23 mouse cellular contexts compared by ENCODE assay signal in the genomic region with DNA sequence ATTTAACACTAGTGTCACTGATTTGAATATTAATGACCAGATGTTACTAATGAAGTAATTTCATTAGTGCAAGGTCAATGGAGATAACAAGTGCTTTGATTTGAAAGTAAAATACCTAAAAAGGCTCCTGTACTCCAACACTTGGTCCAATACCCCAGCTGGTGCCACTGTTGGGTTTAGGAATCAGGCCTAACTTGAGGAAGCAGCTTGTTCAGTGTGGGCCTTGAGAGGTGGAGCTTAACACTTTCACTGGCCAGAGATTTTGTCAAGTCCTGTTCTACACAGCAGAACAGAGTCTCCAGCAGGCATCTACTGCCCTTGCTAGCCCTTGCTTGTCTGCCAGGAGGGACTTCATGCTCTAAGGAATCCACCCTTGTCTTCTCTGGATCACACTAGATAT.
A peak's percentile ranks its signal among the peaks of the same experiment; 100 is the strongest.
DNase-seq lines count a peak whose midpoint lies in the region; ATAC-seq and TF ChIP-seq lines count a peak whose summit lies in the region.
"Had no signal": no experiment of that assay in that cellular context is flagged by ENCODE, and none has a peak within 500 bp of the region (broad histone marks: within the 10 kb centered on the region; RNA-seq: fewer than 3 reads in every experiment).

No protein-coding gene starts in this region.

- no peaks in the 10 kb centered on the region for H3K36me3 ChIP-seq in forebrain, embryonic 11.5 days (ENCODE audit: control insufficient read depth, insufficient read depth, low read length)
- H3K36me3 ChIP-seq in forebrain, embryonic 10.5 days (replicated peaks): no peaks in the 10 kb centered on the region
- H3K36me3 ChIP-seq in forebrain, embryonic 13.5 days (ENCODE audit: poor library complexity, severe bottlenecking): no peaks in the 10 kb centered on the region
- no peaks in the 10 kb centered on the region for H3K36me3 ChIP-seq in forebrain, postnatal 0 days (ENCODE audit: insufficient read depth)
- H3K36me3 ChIP-seq in forebrain, embryonic 15.5 days: no peaks in the 10 kb centered on the region
- H3K36me3 ChIP-seq: embryonic facial prominence, embryonic 10.5 days; embryonic facial prominence, embryonic 12.5 days; G1E had no signal

- no peak overlapping the region for H3K27ac ChIP-seq in forebrain, embryonic 11.5 days (ENCODE audit: low read depth, low read length)
- no peak overlapping the region for H3K27ac ChIP-seq in forebrain, embryonic 10.5 days
- no peak overlapping the region for H3K27ac ChIP-seq in forebrain, embryonic 13.5 days
- no peak overlapping the region for H3K27ac ChIP-seq in forebrain, postnatal 0 days (ENCODE audit: low read depth, low read length)
- no peak overlapping the region for H3K27ac ChIP-seq in forebrain, embryonic 15.5 days (replicated peaks)
- H3K27ac ChIP-seq: embryonic facial prominence, embryonic 10.5 days; embryonic facial prominence, embryonic 12.5 days had no signal

- no peaks in the 10 kb centered on the region for H3K27me3 ChIP-seq in forebrain, embryonic 11.5 days (ENCODE audit: control insufficient read depth, insufficient read depth, low read length)
- no peaks in the 10 kb centered on the region for H3K27me3 ChIP-seq in forebrain, embryonic 10.5 days (ENCODE audit: poor library complexity, severe bottlenecking)
- H3K27me3 ChIP-seq in forebrain, embryonic 13.5 days: no peaks in the 10 kb centered on the region
- H3K27me3 ChIP-seq in forebrain, postnatal 0 days (ENCODE audit: insufficient read depth, low read length): no peaks in the 10 kb centered on the region
- H3K27me3 ChIP-seq in forebrain, embryonic 15.5 days: no peaks in the 10 kb centered on the region
- H3K27me3 ChIP-seq: CH12.LX; embryonic facial prominence, embryonic 12.5 days; Patski had no signal

- no peak overlapping the region for H3K4me2 ChIP-seq in forebrain, embryonic 11.5 days (ENCODE audit: low read depth, low read length, severe bottlenecking)
- H3K4me2 ChIP-seq in forebrain, embryonic 13.5 days: no peak overlapping the region
- H3K4me2 ChIP-seq in forebrain, postnatal 0 days (ENCODE audit: low read depth): no peak overlapping the region
- H3K4me2 ChIP-seq in forebrain, embryonic 15.5 days (replicated peaks): no peak overlapping the region
- H3K4me2 ChIP-seq: embryonic facial prominence, embryonic 12.5 days had no signal

- no peak overlapping the region for H3K4me3 ChIP-seq in forebrain, embryonic 11.5 days (ENCODE audit: low read depth, low read length)
- no peak overlapping the region for H3K4me3 ChIP-seq in forebrain, embryonic 10.5 days
- no peak overlapping the region for H3K4me3 ChIP-seq in forebrain, embryonic 13.5 days
- H3K4me3 ChIP-seq in forebrain, postnatal 0 days (ENCODE audit: low read depth, low read length): no peak overlapping the region
- no peak overlapping the region for H3K4me3 ChIP-seq in forebrain, embryonic 15.5 days
- H3K4me3 ChIP-seq: embryonic facial prominence, embryonic 10.5 days; embryonic facial prominence, embryonic 12.5 days had no signal

- TF ChIP-seq POLR2A in brain, embryonic 14.5 days (IDR thresholded peaks at IDR 0.05; ENCODE audit: borderline replicate concordance, extremely low read depth, insufficient read depth, insufficient read length, poor library complexity, severe bottlenecking): no peak

- intact Hi-C loops in heart, postnatal 36 days (cut with DNase I): no loop called here

- ATAC-seq in forebrain, embryonic 11.5 days (replicated peaks; ENCODE audit: low FRiP score): 0 out of 2 replicates have a peak, but pooled peaks have one; percentile 56
- 0 out of 2 replicates have a peak, but pooled peaks have one; percentile 55 for ATAC-seq in forebrain, embryonic 13.5 days
- ATAC-seq in forebrain, postnatal 0 days: no peak
- ATAC-seq in forebrain, embryonic 15.5 days (replicated peaks): 0 out of 2 replicates have a peak, but pooled peaks have one; percentile 29
- ATAC-seq: activated CD4-positive, CD25-positive, alpha-beta regulatory T cell, adult 4 months; CD4-positive, CD25-positive, alpha-beta regulatory T cell, adult 4 months; Patski had no signal

- TF ChIP-seq CTCF in forebrain, postnatal 0 days (IDR thresholded peaks at IDR 0.05; ENCODE audit: low read depth): no peak
- no peak for TF ChIP-seq CTCF in brain, embryonic 14.5 days (IDR thresholded peaks at IDR 0.05; ENCODE audit: borderline replicate concordance, extremely low read depth, insufficient read depth, insufficient read length)

- no peaks in the 10 kb centered on the region for H3K9me3 ChIP-seq in forebrain, embryonic 11.5 days (ENCODE audit: control insufficient read depth, low read length)
- H3K9me3 ChIP-seq in forebrain, embryonic 10.5 days: no peaks in the 10 kb centered on the region
- H3K9me3 ChIP-seq in forebrain, embryonic 13.5 days (replicated peaks): no peaks in the 10 kb centered on the region
- no peaks in the 10 kb centered on the region for H3K9me3 ChIP-seq in forebrain, postnatal 0 days (ENCODE audit: low read length)
- H3K9me3 ChIP-seq in forebrain, embryonic 15.5 days: no peaks in the 10 kb centered on the region
- H3K9me3 ChIP-seq: embryonic facial prominence, embryonic 10.5 days; embryonic facial prominence, embryonic 12.5 days; G1E had no signal

- no peak for DNase-seq in forebrain, embryonic 11.5 days (ENCODE audit: low spot score)
- no peak for DNase-seq in forebrain, embryonic 10.5 days (ENCODE audit: extremely low spot score, low spot score)
- DNase-seq in forebrain, postnatal 0 days: no peak
- peak; percentile 44 for DNase-seq in brain, embryonic 14.5 days (ENCODE audit: low read depth)
- no peak for DNase-seq in heart, postnatal 36 days
- DNase-seq: adrenal gland, adult 8-10 months; adrenal gland, postnatal 14 days; adrenal gland, postnatal 36 days; B cell, adult 2 months; cerebellum, adult 11 months; cerebellum, adult 18-20 months; cerebellum, adult 8-10 months; cerebellum, adult 9-11 months; cerebellum, postnatal 14 days had no signal

- H3K4me1 ChIP-seq in forebrain, embryonic 11.5 days (replicated peaks; ENCODE audit: control insufficient read depth, insufficient read depth, low read length): no peaks in the 10 kb centered on the region
- H3K4me1 ChIP-seq in forebrain, embryonic 10.5 days: no peaks in the 10 kb centered on the region
- H3K4me1 ChIP-seq in forebrain, embryonic 13.5 days: no peaks in the 10 kb centered on the region; the same call in 1 of the 2 replicates
- no peaks in the 10 kb centered on the region for H3K4me1 ChIP-seq in forebrain, postnatal 0 days (ENCODE audit: insufficient read depth)
- no peaks in the 10 kb centered on the region for H3K4me1 ChIP-seq in forebrain, embryonic 15.5 days
- H3K4me1 ChIP-seq: embryonic facial prominence, embryonic 10.5 days; embryonic facial prominence, embryonic 12.5 days had no signal

- H3K9ac ChIP-seq in forebrain, embryonic 11.5 days (ENCODE audit: low read length): no peak overlapping the region
- H3K9ac ChIP-seq in forebrain, embryonic 13.5 days: no peak overlapping the region
- no peak overlapping the region for H3K9ac ChIP-seq in forebrain, postnatal 0 days
- no peak overlapping the region for H3K9ac ChIP-seq in forebrain, embryonic 15.5 days (replicated peaks)
- H3K9ac ChIP-seq: embryonic facial prominence, embryonic 12.5 days had no signal
